Mouse (Mus musculus) urinary bladder, adult 18-20 months (tissue): ENCODE measurements at regions not wholly inside any gene's neighbourhood (a gene's known extent, or its start where the extent isn't known, plus 50 kb on each side); places are given as distances from the start of the nearest gene placed in this dataset.
A peak's percentile ranks its signal among the peaks of the same experiment; 100 is the strongest.

Experiments used
- DNase-seq, 2 experiments: peaks; one replicate each; pipeline ENCODE4 v3.0.0; 2022; ENCODE audit warnings: low spot score in 2 of 2, mixed read lengths in 2 of 2

- no peak for DNase-seq
Observed at GRCm38 (mm10) chr17:73048164-73048563, 59.6 kb upstream of the Lclat1 start.

- no peak for DNase-seq
Observed at GRCm38 (mm10) chr17:73052956-73053355, 54.8 kb upstream of the Lclat1 start.

- DNase-seq: no peak
Observed at GRCm38 (mm10) chr17:73053479-73054215, 54.1 kb upstream of the Lclat1 start.

GRCm38 (mm10) chr17:73054226-73054625, 53.6 kb upstream of the Lclat1 start:
- DNase-seq: peak in 1 of 2 experiments; percentile 30

GRCm38 (mm10) chr17:73055197-73055596, 52.6 kb upstream of the Lclat1 start:
- no peak for DNase-seq

DNA sequence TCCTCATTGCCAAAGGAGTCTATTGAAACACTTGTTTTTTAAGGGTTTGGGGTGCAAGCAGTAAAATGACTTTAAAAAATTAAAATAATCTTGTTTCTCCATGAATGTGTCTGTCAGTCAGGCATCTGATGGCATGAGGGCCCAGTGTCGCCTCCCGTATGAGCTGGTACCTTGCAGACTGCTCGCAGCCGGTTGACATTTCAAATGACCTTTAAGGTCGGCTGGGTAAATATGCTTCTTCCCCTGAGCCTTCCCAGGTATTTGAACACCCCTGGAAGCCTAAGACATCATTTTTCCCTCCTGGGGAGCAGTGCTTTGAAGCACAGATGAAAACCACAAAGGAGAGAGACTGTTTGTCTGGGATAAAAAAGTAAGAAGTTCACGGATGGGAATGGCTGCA, 52.2 kb upstream of the Lclat1 start:
- DNase-seq: no peak

DNA sequence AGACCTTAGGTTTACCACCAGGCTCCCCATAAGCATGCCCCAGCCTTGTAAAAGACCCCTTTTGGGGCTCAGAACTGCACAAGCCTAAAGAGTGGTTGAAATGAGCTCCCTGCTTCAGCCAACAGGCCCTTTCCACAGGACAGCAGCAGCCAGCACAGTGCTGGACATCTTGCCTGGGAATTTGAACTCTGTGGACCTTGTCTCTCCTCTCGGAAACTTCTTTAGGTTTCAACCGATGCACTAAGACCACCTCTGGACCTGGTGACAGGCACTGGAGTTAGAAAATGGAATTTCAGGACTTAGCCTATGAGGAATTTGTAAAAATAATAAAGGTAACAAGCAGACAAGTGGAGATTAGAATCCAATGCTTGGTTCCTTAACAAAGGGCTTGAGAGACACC, 51.2 kb upstream of the Lclat1 start:
- DNase-seq: no peak
